Mouse (Mus musculus): Measurements from ENCODE around the gene Gnat1.

Gnat1 gene

DNA sequence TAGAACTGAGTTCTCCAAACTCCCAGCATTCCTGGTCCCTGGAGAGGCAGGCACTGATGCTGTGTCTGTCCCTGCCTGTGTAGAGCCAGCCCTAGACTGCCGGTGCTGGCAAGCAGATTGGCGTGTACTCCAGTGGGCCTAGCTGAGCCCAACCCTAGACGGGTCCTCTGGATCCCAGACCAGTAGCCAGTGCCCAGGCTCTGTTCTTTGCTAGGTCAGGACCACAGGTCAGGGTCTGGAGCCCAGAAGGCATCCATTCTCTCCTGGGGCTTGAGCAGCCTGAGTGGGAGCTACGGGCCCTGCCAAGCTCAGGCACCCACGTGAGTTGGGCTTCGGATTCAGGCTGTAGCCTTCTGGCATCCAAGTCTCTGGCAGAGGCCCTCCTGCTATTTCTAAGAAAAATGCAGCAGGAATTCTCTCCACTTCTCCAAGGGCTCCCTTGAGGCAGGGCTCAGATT is 20.6 kb upstream of the Gnat1 start:
- DNase-seq (ENCODE audit: low read depth, low spot score) = no peak

DNA sequence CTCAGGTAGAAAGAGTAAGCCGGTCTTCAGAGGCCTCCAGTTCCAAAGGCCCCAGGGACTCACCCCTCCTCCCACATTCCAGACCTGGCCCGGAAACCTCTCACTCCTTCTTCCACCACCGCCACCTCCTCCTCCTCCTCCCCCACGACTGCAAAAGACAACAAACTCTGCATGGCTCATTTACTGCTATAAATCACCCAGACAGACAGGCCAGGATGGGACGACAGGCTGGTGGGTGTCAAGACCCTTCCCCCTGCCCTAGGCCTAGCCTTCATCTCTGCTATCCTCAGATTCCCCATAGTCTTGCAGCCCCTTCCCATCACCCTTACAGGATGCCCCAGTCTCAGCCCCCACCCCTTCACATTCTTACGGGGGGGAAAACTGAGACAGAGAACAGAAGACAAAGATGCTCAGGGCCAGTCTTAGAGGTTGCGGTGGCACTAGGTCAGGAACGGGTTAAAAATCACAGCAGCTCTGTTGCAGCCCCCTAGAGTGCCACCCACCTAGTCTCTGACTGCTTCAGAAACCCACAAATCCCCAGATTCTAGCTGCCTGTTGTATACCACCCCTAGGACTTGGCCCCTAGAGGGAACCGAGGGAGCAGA is 20.0 kb upstream of the Gnat1 start:
- DNase-seq (ENCODE audit: low read depth, low spot score) = no peak

DNA sequence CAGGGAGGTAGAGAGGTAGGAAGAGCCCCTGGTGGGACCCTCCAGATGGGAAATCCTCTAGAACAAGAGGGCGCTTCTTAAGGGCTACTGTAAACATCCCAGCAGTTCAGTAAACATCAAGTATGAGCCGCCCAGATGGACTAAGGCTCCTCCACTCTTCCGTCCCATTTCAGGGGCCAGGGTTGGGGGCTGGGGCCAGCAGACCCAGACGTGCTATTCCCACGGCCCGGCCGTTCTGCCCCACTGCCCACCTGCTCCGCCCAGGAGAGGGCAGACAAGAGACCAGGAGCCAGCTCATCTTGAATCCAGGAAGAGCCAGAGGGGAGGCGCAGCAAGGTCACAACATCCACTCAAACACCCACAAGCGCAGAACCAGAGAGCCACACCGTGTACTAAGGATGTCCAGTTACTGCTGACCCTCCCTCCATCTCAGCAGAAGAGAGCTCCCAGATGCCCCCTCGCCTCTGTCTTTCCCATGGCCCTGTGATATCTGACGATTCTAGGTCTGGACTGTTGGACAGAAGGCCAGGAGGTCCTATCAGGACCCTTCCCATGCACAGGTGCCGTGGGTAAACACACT is 19.2 kb upstream of the Gnat1 start:
- DNase-seq (ENCODE audit: low read depth, low spot score) = no peak

DNA sequence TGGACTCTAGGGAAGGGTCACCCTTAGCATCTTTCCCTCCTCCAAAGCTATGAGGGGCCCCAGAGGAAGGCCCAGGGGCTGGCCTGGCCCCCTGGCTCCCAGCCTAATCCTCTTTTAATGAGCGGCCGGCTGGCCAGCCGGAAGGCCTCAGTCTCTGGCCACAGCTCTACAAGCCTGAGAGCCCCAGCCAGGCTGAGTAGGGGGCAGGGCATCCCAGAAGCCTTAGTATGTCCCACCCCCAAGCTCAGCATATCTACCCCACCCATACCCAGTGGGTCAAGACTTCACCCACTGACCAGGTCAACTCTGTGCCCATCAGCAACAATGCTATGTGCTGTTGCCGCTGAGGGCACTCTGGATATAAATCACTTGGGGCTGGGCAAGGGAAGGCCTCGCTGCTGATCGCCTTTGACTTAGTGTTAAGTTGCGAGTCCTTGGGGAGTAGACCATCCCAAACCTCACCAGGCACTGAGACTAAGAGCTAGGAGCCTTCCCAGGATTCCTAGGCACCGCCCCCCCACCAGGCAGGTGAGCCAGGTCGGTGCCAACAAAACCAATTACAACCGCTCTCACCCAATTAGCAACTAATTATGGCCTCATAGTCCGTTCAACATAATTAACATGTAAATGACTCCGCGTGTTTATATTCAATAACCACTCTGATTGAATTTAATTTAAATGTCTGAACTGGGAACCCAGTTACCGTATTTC is 18.5 kb upstream of the Gnat1 start:
- DNase-seq (ENCODE audit: low read depth, low spot score) = no peak

DNA sequence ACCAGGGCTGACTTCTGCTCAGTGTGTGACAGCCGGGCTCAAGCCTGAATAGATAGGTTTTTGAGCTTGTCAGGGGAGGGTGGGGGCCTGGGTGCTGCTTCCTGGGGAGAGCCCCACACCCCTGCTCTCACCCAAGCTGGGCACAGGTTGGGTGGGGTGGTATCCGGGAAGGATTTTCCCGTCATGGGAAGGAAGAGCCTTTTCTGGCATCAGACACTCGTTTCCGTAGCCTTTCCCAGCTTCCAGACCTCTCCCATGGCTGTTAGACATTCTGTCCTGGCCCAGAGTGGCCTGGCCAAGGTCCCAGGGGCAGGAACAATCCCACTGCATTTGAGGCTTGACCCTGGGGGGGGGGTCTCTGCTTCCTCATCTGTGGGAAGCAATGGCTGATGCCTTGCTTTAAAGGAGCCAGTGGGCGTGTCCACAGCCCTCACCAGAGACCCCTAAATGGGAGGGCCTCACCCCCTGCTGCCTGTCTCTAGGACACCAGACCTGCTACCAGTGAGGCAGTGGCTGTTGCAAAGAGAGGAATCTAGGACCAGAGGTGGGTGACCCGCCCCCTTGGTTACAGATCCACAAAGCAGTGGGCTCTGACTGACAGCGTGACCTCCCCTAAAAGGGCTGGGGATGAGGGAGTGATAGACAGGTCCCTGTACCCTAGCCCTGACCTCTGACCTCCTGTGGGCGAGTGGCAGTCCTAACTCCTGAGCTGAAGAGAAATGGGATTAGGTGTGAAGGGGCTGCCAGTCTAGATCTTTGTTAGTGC is 17.5 kb upstream of the Gnat1 start:
- DNase-seq (ENCODE audit: low read depth, low spot score) = no peak

DNA sequence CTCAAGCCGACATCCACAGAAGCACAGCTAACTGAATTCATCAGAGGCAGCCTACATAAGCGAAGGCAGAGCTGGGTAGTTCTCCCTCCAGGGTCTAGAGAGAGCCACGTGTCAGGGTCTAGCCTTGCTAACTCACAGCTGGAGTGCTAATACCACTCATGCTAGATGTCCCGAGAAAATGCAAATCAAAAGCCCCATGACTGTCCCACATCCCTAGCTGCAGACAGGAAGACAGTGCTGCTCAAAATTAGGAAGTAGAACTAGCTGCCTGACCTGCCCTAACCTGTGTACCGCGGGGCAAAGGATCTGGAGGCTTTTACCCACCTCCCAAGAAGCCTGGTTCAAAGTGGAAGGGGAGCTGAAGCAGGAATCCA is 16.6 kb upstream of the Gnat1 start:
- no peak for DNase-seq (ENCODE audit: low read depth, low spot score)

DNA sequence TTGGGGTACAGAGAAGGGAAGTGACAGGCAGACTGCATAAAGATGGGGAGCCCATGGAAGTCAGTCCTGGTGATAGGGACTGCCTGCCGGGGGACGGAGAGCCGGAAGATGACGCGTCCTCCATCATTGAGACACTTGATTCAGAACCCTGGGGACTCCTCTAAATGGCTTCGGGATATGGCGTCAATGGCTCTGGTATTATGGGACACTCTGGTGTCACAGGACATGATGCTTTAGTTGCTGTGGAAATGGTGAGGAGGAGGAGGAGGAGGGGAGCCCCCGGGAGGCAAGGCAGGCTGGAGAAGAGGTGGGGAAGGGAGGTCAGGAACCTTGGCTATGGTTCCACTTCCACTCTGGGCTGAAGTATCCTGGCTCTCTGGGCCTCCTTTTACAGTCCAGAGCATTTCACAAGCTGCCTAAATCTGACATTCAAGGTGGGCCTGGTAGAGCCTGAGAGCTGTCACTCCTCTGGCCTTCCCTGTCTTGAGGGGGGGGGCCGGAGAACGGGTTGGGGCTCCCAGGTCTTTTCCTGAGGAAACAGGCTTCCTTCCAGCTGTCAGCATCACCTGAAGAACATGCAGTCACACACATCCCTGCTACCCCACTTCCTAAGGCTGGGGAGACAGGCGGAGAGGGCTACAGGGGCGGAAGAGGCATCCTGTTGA is 16.1 kb upstream of the Gnat1 start:
- no peak for DNase-seq (ENCODE audit: low read depth, low spot score)

DNA sequence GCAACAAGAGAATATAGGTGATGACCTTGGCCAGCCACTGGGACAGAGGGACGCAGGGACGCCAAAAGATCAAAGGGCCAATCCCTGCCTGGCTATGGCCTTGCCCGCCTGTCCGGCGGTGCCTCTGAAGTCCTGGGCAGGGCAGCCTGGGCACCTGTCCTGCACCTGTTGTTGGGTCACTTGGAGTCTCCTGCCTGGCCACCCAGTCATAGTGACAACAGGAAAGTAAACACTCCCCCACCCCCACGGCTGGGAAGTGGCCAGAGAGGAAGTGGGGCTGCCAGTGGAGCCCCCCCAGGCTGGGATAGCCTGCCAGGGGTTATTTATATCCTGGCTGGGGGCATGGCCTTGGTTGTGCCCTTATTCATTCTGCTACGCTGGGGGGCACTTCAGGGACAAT is 15.1 kb upstream of the Gnat1 start:
- no peak for DNase-seq (ENCODE audit: low read depth, low spot score)

DNA sequence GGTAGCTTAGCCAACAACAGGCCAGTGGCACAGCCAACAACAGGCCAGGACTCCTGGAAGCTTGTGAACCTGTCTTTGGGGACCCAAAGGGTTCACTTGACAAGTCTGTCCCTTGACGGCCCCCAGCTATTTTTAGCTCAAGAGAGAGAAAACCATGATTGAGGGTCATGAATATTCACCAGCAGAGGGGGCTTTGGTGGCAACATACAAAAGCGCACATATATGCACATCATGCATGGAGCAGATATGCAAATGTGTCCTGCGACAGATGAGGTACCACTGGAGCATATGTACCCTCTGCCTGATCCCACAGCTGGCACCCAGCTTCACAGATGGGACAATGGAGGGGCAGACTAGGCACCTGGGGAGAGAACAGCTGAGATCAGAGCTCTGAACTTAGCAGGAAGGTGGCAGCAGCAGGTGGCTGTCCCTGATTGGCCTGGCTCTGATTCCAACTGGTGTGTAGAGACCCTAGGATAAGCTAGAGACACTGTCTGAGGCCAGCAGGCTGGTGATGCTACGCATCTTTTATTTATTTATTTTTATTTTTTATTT is 14.0 kb upstream of the Gnat1 start:
- no peak for DNase-seq (ENCODE audit: low read depth, low spot score)

DNA sequence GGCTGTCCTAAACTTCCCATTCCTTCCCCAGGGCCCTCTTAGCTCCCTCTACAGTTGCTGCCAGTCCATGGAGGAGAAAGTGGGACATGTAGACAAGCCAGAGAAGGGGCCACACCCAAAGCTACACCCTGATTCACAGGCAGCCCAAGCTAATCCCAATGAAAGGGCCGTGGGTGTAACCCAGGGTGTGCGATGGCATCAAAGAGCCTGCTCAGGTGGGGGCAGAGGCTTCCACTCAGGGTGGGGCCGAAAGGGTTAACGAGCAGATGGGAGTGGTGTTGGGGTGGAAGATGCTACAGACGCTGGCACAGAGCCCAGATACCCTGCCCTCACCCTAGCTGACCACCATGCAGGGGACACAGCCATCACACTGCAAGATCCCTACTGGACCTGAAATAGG is 13.3 kb upstream of the Gnat1 start:
- DNase-seq (ENCODE audit: low read depth, low spot score) = no peak

DNA sequence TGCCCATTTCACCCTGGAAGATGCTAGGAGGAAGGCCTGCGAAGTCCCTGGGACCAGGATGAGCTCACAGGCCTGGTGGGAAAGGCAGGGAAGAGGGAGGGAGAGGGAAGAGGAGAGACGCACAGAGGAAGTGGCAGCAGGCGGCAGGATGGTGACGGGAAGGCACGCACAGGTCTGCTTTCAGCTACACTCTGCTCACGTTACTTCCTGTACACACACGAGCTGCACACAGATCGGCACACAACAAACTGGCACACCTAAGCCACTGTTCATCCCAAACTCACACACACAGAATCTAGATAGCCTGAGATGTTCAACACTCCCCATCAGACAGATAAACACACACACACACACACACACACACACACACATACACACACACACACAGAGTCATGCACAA is 10.9 kb upstream of the Gnat1 start:
- DNase-seq (ENCODE audit: low read depth, low spot score) = no peak

DNA sequence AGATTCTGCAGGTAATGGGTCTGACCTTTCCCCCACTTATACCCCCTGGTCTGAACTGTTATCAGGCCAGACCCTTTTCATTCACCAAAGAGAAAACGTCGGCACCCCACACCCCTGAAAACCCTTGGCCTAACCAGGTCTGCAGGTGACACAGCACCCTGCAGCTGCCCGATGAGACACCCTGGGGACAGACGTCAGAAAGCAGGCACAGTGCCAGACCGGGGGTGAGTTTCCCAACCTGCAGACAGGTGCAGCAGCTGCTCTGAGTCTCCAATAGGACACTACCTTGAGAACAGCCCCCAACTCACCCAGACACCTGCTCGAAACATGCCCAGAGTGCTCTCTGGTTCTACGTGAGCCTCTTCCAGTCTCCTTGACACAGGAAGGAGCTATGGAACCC is 9.4 kb upstream of the Gnat1 start:
- no peak for DNase-seq (ENCODE audit: low read depth, low spot score)

DNA sequence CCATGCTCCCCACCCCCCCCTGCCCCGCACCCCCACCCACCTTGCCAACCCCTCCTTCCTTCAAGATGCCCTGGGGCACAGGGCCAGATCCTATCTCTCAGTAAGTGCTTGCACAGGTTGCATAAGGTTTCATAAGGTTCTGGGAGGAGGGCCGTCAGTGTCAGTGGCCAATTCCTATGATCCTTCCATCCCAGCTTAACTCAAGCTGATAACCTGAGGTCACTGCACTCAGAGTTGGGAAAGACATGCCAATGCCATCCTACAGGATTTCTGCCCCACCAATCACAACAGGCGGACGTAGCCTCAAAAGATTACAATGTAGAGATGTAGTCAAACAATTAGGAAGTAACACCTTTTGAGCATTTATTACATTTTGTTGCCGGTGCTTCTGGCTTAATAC is 8.9 kb upstream of the Gnat1 start:
- no peak for DNase-seq (ENCODE audit: low read depth, low spot score)

DNA sequence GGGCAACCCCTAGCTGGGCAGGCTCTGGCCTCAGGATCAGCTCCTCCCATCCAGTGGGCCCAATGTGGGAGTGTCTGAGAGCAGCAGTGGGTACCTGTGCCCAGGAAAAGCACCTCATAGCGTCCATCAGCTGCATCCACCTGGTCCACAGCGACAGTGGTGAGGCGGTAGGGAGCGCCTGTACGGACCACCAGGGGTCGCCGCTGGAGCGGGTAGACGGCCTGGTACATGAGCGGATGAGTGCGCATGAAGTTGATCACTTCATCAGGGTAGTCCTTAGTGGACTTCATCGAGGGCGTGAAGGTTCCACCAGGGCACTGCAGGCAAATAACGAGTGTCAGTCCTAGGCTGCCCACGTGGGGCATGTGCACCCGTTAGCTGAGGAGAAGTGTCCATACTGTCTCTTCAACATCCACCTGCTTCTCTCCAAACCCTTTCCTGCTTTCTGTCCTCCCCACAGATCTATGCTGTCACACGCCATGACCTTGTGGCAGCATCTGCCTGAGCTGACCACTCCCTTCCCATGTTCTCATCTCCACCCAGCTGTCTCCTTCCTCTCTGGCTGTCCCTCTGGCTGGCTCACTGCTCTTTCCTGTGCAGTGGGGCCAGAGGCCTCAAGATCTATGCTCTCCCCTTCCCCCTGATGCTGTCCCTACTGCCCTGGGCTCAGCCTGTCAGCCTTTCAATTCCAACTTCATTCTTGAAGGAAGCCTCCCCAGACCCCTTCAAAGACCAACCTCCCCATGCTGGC is 5.9 kb upstream of the Gnat1 start:
- DNase-seq (ENCODE audit: low read depth, low spot score) = no peak

DNA sequence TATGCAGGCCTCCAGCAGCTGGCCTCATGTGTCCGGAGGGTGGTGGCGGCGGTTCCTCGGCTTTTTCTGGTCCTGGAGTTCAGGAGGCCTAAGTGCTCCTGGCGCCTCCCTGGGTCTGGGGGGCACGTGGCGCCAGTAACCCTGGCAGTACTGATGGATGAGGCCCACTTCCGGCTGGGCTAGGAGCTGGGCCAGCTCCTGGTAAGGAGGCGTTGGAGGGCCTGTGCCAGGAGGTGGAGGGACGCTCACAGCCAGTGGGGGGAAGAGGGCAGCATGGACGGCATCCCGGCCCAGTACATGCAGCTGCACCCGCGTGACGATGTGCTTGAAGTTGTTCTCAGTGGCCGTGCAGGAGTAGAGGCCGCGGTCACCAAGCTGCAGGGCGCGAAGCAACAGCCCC is 2.9 kb upstream of the Gnat1 start:
- no peak for DNase-seq (ENCODE audit: low read depth, low spot score)

DNA sequence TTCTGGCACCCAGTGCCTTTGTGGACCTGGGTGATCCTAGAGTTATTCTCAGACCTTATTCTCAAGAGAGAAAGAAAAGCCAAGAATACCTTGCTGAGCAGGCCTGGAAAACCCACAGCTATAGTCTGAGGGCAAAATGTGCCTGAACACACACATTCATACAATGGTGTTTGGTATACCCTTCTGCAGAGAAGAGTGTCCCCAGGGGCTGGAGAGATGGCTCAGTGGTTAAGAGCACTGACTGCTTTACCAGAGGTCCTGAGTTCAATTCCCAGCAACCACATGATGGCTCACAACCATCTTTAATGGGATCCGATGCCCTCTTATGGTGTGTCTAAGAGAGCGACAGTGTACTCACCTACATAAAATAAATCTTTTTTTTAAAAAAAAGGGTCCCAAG is 651 bp downstream of the Gnat1 start:
- no peak for DNase-seq (ENCODE audit: low read depth, low spot score)

DNA sequence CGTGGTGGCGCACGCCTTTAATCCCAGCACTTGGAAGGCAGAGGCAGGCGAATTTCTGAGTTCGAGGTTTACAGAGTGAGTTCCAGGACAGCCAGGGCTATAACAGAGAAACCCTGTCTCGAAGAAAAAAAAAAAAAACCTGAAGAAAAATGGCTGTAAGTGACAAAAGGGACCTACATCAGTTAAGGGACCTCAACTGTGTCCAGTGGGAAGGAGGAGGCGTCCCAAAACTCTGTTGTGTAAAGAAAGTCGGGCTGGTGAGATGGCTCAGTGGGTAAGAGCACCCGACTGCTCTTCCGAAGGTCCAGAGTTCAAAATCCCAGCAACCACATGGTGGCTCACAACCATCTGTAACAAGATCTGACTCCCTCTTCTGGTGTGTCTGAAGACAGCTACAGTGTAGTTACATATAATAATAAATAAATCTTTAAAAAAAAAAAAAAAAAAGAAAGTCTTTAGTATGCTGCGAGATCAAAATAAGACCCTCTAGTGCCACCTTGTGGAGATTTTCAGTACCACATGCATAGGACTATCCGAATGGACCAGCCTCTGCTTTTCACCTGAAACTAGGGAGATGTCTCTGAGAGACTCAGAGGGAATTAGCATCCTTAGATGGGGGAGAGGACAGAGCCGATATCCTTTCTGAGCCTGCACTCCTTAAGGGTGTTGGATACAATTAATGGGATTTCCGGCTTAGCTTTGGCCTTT is 1.5 kb downstream of the Gnat1 start:
- peak; percentile 86 for DNase-seq (ENCODE audit: low read depth, low spot score)

DNA sequence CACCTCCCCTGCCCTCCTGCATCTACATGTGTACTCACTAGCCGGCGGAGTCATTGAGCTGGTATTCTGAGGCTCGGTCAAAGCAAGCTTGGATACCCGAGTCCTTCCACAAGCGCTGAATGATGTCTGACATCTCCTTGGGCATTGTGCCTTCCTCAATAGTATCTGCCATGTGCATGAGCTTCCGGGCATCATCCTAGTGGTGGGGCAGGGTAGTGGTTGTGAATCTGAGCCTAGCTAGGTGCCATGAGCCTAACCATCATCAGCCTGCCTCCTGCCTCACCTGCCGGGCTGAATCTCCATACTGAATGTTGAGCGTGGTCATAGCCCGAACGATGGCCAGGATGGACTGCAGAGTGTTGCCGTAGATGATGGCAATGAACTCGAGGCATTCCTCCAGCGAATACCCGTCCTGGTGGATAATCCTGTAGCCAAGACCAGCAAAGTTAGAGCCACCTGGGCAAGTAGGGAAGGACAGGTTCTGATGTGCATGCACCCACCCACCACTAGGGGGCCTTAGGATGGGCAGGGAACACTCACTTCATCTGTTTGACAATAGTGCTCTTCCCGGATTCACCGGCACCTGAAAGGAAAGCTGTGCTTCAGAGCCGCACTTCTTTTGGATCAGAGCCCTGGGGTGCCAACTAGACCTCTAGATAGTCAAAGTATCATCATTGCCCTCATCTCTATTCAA is 2.3 kb downstream of the Gnat1 start:
- DNase-seq (ENCODE audit: low read depth, low spot score) = no peak

DNA sequence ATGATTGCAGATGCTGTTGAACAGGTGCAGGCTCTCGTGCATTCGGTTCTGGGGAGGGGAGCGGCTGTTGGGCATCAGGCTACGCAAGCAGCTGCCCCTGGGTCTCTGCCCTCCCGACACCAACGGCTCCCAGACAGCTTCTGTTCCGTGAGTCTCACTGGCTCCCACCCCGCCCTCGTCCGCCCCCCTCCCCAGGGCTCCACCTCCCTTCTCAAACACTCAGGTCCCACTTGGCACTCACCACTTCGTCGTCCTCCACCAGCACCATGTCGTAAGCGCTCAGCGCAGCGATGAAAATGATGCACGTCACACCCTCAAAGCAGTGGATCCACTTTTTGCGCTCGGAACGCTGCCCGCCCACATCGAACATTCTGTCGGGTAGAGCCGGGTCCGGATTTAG is 3.2 kb downstream of the Gnat1 start:
- DNase-seq (ENCODE audit: low read depth, low spot score) = no peak
